Mouse (Mus musculus): ENCODE results near the gene Slc4a8. TPM values are rescaled to one million over a fixed set of nuclear protein-coding genes. Genes with fewer than 3 reads are reported as not detected.
A peak's percentile ranks its signal among the peaks of the same experiment; 100 is the strongest.

Slc4a8 gene
- polyA plus RNA-seq, 1 experiment from 2014 or later = 4.6 TPM

DNA sequence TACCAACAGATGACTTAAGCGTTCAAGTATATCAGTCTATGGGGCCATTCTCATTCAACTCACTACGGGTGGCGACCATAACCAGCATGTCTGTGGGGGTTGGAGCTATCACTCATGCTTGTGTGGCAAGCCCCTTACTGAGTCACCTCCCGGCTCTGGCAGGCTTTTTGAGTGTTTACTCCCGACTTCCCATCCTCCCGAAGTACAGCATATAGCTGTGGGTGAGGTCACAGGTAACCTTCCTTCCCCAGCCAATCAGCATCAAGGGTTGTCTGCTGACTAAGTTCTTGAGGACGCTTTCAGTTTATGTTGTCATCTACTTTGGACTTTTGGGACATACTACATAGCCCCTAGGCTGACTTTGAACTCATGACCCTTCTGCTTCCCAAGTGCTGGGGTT, 82.8 kb downstream of the Slc4a8 start:
- ATAC-seq (ENCODE audit: insufficient read depth, low FRiP score, low read depth) = no peak

DNA sequence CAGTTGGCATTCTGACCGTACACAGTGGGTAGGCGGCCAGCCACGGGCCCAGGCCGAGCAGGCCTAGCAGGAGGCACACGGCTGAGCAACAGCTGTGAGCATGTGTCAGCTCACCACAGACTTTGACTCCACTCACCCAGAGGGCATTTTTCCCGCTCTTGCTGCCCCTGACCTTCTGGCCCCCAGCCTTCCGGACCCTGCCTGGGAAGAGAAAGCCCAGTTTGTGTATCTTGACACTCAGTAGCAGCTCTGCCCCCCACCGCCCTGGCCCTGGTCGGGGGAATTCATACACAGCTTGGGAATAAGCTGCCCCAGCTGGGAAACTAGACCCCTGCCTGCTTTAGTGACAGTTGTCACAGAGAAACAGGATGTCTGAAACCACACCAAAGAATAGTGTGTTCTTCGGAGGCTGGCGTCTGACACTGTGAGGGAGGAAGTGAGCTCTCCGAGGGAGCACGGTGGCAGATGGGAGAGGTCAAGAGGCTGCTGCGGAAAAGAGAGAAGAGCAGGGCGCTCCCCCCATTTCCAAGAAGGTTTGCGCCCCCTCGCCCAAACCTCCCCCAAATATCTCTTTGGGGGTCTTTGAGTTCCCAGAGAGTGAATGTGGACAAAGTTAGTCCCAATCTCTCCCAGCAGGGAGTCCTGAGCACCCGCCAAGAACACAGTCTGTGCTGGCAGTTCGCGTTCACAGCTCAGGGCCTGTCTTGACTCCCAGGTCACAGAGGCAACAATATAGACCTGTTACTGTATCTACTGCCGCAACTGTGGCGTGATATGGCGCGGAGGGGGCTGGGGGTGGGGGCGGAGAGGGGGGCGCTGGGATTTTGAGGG, 83.7 kb downstream of the Slc4a8 start:
- WGBS = 45% methylated on average over 26 of the region's 26 CpGs
- no peak overlapping the region for H3K9ac ChIP-seq
- peak; percentile 50; the same call in 1 of the 2 replicates for ATAC-seq (ENCODE audit: insufficient read depth, low FRiP score, low read depth)

More for the DNA sequence above, 82.8 kb downstream of the Slc4a8 start:
- Histone ChIP-seq H3K4me1 (no peaks in the 10 kb centered on the region), H3K27me3 (replicated peaks) (no peaks in the 10 kb centered on the region), H3K36me3 (no peaks in the 10 kb centered on the region), H3K27ac (no peak overlapping the region), H3K4me2 (no peak overlapping the region), H3K4me3 (replicated peaks) (no peak overlapping the region), H3K9ac (no peak overlapping the region), H3K9me3 (no peaks in the 10 kb centered on the region; the same call in 1 of the 2 replicates)
- WGBS = 76% methylated on average over 7 of the region's 7 CpGs

DNA sequence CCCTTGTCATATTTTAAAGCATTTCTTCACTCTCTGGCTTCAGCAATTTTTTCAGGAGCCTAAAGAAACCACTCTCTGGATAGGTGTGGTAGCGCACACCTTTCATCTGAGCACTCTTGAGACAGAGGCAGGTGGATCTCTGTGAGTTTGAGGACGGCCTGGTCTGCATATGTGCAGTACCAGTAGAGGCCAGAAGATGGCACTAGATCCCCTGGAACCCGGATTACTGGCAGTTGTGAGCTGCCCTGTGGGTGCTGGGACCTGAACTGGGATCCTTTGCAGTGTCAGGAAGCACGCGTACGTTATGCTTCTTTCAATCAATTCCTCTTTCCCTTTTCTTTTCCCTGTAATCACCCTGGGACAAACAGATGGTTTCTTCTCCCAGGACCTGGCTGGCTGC, 85.6 kb downstream of the Slc4a8 start:
- Histone ChIP-seq H3K27ac (no peak overlapping the region), H3K4me3 (replicated peaks) (no peak overlapping the region), H3K4me2 (no peak overlapping the region), H3K4me1 (no peaks in the 10 kb centered on the region), H3K9ac (no peak overlapping the region), H3K9me3 (no peaks in the 10 kb centered on the region; the same call in 1 of the 2 replicates), H3K36me3 (no peaks in the 10 kb centered on the region), H3K27me3 (replicated peaks) (no peaks in the 10 kb centered on the region)
- 86% methylated on average over 6 of the region's 6 CpGs for WGBS
- ATAC-seq (ENCODE audit: insufficient read depth, low FRiP score, low read depth) = no peak

More for the DNA sequence above, 83.7 kb downstream of the Slc4a8 start:
- Histone ChIP-seq H3K4me1 (no peaks in the 10 kb centered on the region), H3K27ac (0 out of 2 replicates have a peak overlapping the region, but pooled peaks have one; percentile 16), H3K9me3 (no peaks in the 10 kb centered on the region; the same call in 1 of the 2 replicates), H3K36me3 (no peaks in the 10 kb centered on the region), H3K4me3 (replicated peaks) (no peak overlapping the region), H3K27me3 (replicated peaks) (no peaks in the 10 kb centered on the region), H3K4me2 (0 out of 2 replicates have a peak overlapping the region, but pooled peaks have one; percentile 13)

DNA sequence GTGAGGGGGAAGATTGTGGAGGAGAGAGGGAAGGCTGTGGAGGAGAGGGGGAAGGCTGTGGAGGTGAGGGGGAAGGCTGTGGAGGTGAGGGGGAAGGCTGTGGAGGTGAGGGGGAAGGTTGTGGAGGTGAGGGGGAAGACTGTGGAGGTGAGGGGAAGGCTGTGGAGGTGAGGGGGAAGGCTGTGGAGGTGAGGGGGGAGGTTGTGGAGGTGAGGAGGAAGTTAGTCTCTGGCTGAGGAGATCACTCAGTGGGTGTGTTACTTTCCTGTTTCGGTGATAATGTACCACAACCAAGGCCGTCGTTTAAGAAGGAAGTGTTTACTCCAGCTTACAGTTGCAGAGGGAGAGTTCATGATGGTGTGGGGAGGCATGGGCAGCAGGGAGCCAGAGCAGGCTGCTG, 96.0 kb downstream of the Slc4a8 start:
- Histone ChIP-seq H3K27ac (no peak overlapping the region), H3K4me1 (no peaks in the 10 kb centered on the region), H3K36me3 (no peaks in the 10 kb centered on the region), H3K9me3 (no peaks in the 10 kb centered on the region), H3K9ac (no peak overlapping the region), H3K27me3 (replicated peaks) (no peaks in the 10 kb centered on the region), H3K4me2 (no peak overlapping the region), H3K4me3 (replicated peaks) (no peak overlapping the region)
- ATAC-seq (ENCODE audit: insufficient read depth, low FRiP score, low read depth) = no peak
- 54% methylated on average over 3 of the region's 3 CpGs for WGBS

DNA sequence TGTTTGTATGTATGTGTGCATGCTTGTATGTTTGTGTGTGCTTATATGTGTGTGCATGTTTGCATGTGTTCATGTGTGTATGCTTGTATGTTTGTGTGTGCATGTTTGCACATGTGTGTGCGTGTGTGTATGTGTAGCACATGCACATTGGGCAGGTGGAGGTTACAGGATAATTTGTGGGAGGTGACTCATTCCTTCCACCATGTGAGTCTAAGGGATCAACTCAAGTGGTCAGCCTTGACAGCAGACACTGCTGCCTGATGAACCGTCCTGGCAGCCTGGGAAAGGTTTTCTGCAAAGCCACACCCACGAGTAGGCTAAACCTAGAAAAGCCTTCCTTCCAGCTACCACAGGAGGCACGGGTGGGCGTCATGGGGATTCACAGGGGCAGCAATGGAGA, 99.3 kb downstream of the Slc4a8 start:
- Histone ChIP-seq H3K27ac (no peak overlapping the region), H3K4me3 (replicated peaks) (no peak overlapping the region), H3K36me3 (no peaks in the 10 kb centered on the region), H3K27me3 (replicated peaks) (0 out of 2 replicates have a peak, but pooled peaks cover 6% of the 10 kb centered on the region), H3K9me3 (no peaks in the 10 kb centered on the region), H3K9ac (no peak overlapping the region), H3K4me2 (no peak overlapping the region), H3K4me1 (no peaks in the 10 kb centered on the region)
- no peak for ATAC-seq (ENCODE audit: insufficient read depth, low FRiP score, low read depth)
- WGBS = 32% methylated on average over 5 of the region's 5 CpGs

DNA sequence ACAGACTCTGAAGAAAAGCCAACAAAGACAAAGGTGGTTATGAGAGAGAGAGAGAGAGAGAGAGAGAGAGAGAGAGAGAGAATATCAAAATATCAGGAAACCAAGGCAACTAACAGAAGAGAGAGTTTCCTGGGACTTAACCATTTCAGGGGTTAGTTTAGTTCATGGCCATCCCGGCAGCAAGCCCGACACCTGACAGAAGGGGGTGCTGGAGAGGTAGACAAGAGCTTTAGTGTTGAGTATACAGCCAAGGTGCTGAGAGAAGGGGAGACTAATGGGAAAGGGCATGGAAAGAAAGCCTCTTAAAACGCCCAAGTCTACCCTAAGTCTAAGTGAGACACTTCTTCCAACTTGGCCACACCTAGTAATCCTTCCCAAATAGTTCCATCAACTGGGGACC, 104.0 kb downstream of the Slc4a8 start:
- H3K4me3 ChIP-seq (replicated peaks) = no peak overlapping the region
- H3K4me2 ChIP-seq = no peak overlapping the region
- H3K4me1 ChIP-seq = 0 out of 2 replicates have a peak, but pooled peaks cover 2% of the 10 kb centered on the region
- no peaks in the 10 kb centered on the region for H3K9me3 ChIP-seq
- no peaks in the 10 kb centered on the region for H3K36me3 ChIP-seq
- H3K27ac ChIP-seq = no peak overlapping the region
- peaks cover 27% of the 10 kb centered on the region for H3K27me3 ChIP-seq (replicated peaks)
- no peak for ATAC-seq (ENCODE audit: insufficient read depth, low FRiP score, low read depth)
- WGBS = 38% methylated on average over 3 of the region's 3 CpGs
- H3K9ac ChIP-seq = no peak overlapping the region

DNA sequence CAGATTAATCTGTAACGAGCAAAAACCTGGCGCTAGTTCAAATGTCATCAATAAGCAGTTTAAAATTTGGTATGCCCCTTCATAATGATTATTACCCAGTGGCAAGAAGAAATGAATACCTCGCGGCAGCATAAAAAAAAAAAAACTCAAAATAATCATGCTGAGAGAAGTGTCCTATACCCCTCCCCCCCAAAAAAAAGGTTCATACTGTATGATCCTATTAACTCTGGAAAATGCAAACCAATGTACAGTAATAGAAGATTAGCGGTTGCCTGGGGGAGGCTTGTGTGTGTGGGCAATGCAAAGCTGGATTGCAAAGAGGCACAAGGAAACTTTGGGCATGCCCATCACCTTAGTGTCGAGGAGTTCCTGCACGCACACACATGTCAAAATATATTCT, 108.0 kb downstream of the Slc4a8 start, which contains the start of gene Scn8a:
Gene Scn8a, plus strand, starts transcription at position 301 of the 400 bp plus-strand sequence.
- peaks cover 43% of the 10 kb centered on the region for H3K27me3 ChIP-seq (replicated peaks)
- 0 out of 2 replicates have a peak, but pooled peaks cover 11% of the 10 kb centered on the region for H3K4me1 ChIP-seq
- peak within 1 kb of the TSS; percentile 92 for H3K4me2 ChIP-seq
- no peaks in the 10 kb centered on the region for H3K36me3 ChIP-seq
- no peak within 1 kb of the TSS for H3K9ac ChIP-seq
- ATAC-seq (ENCODE audit: insufficient read depth, low FRiP score, low read depth) = no peak
- H3K9me3 ChIP-seq = no peaks in the 10 kb centered on the region
- no peak within 1 kb of the TSS for H3K27ac ChIP-seq
- H3K4me3 ChIP-seq (replicated peaks) = peak within 1 kb of the TSS; percentile 62
- 65% methylated on average over 7 of the region's 7 CpGs for WGBS

DNA sequence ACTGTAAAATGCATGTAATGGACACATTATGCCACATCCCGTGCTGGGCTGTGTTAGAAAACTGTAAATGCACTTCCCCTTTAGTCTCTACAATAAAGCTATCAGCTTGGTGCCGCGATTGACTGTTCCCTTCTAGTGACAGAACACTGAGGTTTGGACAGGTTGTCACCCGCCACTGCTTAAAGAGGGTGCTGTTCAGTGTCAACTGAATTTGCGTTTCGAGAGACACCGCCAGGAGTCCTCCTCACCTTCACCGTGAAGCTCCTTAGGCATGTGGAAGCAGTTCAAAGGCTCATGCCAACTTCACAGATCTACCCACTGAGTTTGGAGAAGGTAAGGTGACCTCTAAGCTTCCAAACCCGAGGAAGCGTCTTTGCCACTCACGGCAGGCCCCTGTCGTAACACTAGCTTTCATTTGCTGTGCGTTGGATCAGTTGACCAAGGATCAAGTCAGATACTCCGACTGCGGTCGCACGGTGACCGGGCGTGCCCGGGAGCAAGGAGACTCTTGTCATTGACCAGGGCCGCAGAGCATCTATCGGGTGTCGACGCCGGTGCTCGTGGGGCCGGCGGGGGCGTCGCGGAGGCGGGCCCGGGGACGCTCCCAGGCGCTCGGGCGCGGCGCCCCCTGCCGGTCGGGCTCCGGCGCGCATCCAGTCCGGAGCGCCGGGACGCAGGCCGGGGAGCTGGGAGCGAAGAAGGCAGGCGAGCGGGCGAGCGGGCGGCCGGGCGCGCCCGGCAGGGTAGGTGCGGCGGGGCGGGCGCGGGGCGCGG, 108.6 kb downstream of the Slc4a8 start:
- Histone ChIP-seq H3K36me3 (no peaks in the 10 kb centered on the region), H3K27me3 (replicated peaks) (peaks cover 43% of the 10 kb centered on the region), H3K4me1 (0 out of 2 replicates have a peak, but pooled peaks cover 11% of the 10 kb centered on the region), H3K9me3 (no peaks in the 10 kb centered on the region), H3K9ac (no peak overlapping the region), H3K4me3 (replicated peaks) (peak overlapping the region; percentile 62), H3K4me2 (peak overlapping the region; percentile 92), H3K27ac (no peak overlapping the region)
- WGBS = 4% methylated on average over 49 of the region's 66 CpGs
- ATAC-seq (ENCODE audit: insufficient read depth, low FRiP score, low read depth) = peak; percentile 53; the same call in 1 of the 2 replicates

DNA sequence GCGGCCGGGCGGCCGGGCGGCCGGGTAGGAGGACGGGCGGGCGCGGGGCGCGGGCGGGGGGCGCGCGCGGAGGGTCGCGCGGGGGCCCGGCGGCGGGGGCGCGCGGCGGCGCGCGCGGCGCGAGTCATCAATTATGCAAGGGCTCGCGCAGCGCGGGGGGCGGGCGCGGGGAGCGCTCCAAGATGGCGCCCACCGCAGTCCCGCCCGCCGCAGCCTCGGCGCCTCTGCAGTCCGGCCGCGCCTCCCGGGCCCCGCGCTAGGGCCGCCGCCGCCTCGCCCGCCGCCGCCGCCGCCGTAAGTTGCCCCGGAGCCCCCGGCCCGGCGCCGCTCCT, 109.2 kb downstream of the Slc4a8 start:
- peak overlapping the region; percentile 92 for H3K4me2 ChIP-seq
- 0 out of 2 replicates have a peak, but pooled peaks cover 11% of the 10 kb centered on the region for H3K4me1 ChIP-seq
- peak overlapping the region; percentile 29; the same call in 1 of the 2 replicates for H3K9ac ChIP-seq
- H3K9me3 ChIP-seq = no peaks in the 10 kb centered on the region
- peak; percentile 47; the same call in 1 of the 2 replicates for ATAC-seq (ENCODE audit: insufficient read depth, low FRiP score, low read depth)
- H3K4me3 ChIP-seq (replicated peaks) = peak overlapping the region; percentile 62
- no peak overlapping the region for H3K27ac ChIP-seq
- WGBS = 2% methylated on average over 16 of the region's 69 CpGs
- no peaks in the 10 kb centered on the region for H3K36me3 ChIP-seq
- H3K27me3 ChIP-seq (replicated peaks) = peaks cover 43% of the 10 kb centered on the region

DNA sequence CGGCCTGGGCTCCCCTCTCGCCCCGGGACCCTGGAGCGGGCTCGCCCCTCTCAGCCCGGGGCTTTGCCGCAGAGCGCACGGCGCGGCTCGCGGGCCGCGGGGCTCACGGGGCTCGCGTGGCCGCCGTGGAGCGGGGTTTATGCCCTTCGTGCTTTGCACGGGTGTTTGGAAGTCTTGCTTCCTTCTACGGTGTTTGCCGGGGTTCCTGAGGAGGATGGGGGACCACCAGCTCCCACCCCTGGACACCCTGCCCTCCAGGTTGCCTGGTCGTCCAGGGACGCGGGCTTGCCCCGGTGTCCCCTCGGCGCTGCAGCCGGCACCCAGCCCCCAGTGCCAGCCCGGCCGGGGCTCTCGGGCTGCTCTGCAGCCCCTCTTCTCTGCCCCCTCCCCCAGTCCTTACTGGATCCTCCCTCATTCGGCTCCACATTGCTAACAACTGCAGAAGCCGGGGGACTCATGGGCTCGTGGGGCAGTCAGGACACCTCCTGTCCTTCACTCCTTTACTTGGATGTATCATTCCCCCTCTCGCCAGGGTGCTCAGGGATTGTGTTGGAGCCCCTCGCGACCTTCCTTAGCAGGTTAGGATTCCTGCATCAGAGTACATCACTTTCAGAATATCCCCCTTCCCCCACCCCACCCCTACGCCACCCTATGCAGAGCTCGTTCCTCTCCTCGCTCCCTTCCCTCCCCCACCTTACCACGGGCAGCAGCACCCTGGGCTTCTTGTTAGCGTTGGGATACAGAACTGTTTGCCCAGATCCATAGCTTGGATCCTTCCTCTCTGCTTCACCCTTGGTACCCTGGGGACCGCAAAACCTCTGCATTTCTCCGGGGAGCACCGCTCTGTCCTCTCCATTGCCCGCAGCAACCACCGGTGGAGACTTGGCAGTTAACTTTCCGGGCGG, 109.8 kb downstream of the Slc4a8 start:
- Histone ChIP-seq H3K9me3 (no peaks in the 10 kb centered on the region), H3K27ac (no peak overlapping the region), H3K4me3 (replicated peaks) (peak overlapping the region; percentile 62), H3K9ac (peak overlapping the region; percentile 29; the same call in 1 of the 2 replicates), H3K27me3 (replicated peaks) (peaks cover 43% of the 10 kb centered on the region), H3K4me1 (0 out of 2 replicates have a peak, but pooled peaks cover 11% of the 10 kb centered on the region), H3K36me3 (no peaks in the 10 kb centered on the region), H3K4me2 (peak overlapping the region; percentile 92)
- no peak; the same call in 1 of the 2 replicates for ATAC-seq (ENCODE audit: insufficient read depth, low FRiP score, low read depth)
- WGBS = under 1% methylated on average over 53 of the region's 53 CpGs

DNA sequence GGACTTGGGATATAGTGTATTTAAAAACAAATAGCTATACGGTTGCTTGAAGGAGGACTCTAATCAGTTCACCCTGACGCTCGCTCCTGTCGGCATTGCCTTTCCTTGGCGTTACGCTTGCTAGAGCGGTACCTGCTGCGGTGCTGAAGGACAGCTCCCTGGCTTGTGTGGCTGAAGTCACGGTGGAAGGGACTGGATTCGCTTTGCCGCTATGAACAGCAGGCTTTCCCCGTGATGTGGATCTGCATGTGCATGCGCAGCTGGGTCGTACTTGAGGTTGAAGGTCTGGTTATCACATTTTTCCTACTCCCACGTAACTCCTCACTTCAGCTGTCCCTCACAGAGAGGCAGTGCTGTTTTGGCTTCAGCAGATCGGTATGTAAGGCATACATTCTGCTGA, 111.6 kb downstream of the Slc4a8 start:
- ATAC-seq (ENCODE audit: insufficient read depth, low FRiP score, low read depth) = no peak
- Histone ChIP-seq H3K9ac (no peak overlapping the region), H3K4me3 (replicated peaks) (no peak overlapping the region), H3K27ac (no peak overlapping the region), H3K4me1 (0 out of 2 replicates have a peak, but pooled peaks cover 11% of the 10 kb centered on the region), H3K27me3 (replicated peaks) (peaks cover 41% of the 10 kb centered on the region), H3K36me3 (no peaks in the 10 kb centered on the region), H3K9me3 (no peaks in the 10 kb centered on the region), H3K4me2 (no peak overlapping the region)
- 2% methylated on average over 16 of the region's 16 CpGs for WGBS

Data from stomach, embryonic 15.5 days (tissue).